Mouse (Mus musculus) ES-CJ7 (cell line): ENCODE data around the gene Fsip1.

ENCODE experiments used
- DNase-seq: peaks from one replicate; pipeline ENCODE4 v3.0.0; 2011; ENCODE audit warnings: low read depth, low spot score

Gene Fsip1

DNA sequence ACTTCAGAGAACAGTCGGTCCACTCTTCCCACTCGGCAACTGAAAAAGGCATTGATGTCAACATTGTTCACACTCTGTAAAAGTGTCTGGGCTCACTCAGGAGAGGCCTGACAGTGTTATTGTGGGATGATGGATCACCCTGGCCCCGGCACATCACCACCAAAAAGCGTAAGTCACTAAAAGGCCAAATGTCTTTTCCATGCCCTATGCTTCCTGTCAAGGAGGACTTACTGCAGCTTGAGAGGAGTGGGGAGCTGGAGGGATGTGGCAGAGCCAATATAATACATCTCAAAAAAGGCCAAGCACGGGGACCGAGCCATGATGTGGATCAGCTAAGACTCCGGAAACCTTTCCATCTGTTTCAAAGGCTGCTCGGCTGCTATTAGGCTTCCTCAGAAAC lies 2.2 kb downstream of the Fsip1 start:
- DNase-seq = no peak

DNA sequence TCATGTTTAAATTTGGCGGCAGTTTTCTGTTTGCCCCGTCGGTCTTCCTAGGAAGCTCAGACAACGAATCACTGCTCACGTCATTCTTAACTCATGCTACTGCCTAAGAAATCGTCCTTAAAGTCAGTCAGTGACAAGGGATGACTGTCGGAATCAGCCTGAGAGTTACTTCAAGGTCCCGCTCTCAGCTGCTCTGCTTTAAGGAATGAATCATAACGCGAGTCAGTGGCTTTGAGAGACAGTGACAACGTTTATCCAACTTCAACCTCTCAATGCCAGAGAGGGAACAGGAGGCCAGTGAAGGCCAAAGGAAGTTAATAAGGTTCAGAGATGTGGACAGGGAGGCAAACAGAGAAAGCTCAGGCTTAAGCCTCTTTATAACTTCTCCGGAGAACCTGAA lies 7.8 kb downstream of the Fsip1 start:
- no peak for DNase-seq

DNA sequence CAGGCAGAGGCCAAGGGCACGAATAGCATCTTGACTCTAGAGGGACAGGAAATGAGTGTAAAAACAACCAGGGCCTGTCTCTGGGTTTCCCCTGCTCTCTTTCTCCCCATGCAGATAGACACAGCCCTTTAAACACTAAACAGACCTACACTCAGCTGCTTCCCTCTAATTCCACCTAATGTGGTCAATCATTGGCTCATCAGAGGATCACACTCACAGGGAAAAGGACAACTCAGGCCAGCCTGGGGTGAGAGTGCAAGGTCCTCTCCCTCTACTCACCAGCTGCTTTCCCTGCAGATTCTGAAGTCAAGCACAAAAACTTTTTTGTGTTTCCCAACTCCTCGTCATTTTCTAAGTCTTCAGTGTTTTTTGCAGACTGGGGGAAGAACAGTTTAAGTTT lies 8.8 kb downstream of the Fsip1 start:
- no peak for DNase-seq

DNA sequence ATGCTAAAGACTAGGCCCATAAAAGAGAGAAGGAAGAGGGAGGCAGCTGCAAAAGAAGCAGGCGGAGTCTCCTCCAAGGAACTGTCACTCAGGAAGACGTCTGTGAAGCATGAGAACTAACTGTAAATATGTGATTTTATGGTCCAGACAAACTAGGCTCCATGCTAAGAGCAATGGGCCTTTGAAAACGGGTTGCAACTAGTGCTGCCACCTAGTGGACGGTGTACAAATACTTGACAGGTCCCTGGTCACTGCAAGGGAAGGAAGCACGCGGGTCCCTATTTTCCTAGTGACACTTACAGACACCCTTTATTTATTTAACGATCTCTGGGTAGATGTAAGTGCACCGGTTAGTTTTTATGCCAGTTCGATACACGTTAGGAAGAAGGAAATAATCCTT lies 10.9 kb downstream of the Fsip1 start:
- DNase-seq = peak; percentile 78

DNA sequence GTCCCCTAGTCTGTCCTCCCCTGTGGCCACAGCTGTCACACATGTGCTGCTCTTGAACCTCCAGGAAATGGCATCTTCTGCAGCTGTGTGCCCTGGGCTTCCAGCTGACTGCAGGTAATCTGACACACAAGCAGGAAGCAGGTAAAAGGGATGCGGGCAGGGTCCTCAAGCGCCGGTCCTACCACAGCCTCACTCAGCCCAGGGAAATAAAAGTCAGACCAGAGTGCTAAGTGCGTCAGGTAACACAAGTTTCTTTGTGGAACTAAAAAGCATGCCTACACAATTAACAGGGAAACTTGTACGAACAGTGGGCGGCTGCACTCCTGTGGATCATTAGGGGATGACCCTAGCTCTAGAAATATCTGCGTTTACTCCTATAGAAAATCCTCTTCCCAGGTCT lies 20.6 kb downstream of the Fsip1 start:
- no peak for DNase-seq

DNA sequence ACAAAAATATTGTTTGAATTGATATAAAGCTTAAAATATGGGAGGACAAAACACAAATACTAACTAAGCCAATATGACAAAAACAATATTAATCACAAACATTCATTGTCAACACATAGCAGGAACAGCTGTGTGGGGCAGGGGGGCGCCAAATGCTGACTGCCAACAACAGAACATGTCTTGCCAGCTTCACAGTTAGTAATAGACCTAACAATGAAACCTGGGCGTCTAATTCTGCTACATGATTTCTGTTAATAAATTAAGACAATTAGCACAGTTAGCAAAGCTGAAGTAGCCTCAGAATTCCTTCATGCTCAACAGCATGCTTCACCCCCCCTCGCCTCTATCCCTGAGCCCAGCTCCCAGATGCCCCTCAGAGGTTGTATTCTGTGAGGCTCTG lies 21.2 kb downstream of the Fsip1 start:
- DNase-seq = no peak

DNA sequence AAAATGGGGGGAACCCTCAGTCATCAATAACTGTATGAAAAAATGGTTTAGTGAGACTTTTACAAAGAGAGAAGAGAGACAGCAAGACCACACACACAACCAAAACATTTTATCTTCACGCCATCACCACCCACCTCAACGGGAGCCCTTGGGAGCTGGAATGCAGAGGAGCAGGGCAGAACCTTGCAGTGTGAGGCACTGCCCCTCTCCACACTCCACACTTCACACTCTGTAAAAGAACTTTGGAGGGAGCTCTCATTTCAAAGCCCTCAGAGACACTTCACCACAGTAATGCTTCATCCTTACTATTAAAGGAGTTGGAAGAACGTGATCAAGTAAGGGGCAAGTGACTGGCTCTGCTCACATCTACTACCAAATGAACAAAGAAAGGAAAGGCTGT lies 26.2 kb downstream of the Fsip1 start:
- DNase-seq = no peak

DNA sequence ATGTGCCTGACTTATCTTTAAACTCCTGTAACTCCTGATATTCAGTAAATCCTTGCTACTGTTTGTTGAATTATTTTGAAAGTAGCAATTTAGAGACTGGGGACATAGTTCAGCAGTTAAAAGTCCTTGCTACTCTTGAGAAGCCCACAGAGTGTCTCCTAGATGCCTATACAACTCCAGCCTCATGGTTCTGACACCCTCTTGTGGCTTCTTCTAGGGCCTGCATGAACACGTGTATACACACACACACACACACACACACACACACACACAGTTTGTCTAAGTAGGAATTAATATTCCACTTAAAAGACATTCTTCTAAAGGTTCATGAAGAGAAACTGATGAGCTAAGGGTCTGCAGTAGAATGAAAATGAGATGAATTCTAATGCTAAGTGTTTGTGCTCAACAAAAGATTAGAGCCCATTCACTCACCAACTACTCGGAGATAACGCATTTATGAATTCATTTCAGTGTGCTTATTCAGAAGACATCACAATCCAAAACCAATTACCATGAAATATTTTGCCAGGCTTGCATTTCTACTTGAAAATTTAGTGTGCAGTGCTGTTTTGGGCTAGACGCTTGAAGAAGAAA lies 28.2 kb downstream of the Fsip1 start:
- no peak for DNase-seq

DNA sequence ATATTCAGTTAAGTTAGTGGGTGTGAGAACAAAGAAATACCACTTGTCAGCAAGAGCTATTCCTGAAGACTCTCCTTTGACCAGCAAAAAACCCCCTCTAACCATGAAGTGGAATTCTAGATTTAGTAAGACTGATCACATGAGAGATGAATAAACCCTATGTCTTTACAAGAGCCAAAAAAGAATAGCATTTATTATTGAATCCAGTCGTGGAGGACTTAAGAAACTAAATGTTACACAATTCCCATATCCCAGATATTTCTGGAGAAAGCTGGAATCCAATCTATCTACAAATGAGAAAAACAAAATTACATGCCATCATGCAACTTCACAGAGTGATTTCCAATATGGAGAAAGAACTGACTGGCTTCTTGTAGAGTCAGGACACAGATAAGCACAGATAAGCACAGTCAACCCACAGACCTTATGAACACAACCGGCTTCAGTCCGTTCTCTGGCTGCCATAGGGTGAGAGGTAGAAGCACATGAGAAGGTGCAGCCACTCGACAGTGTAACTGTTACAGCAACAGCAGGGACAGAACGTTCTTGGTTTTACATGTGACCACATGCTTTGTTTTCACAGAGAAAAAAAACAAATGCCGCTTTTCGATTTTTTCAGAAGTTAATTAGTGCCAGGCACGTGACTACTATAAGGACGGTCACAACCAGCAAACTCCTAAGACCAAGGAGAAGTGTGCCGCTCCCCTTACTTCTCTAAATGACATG lies 31.3 kb downstream of the Fsip1 start:
- no peak for DNase-seq

DNA sequence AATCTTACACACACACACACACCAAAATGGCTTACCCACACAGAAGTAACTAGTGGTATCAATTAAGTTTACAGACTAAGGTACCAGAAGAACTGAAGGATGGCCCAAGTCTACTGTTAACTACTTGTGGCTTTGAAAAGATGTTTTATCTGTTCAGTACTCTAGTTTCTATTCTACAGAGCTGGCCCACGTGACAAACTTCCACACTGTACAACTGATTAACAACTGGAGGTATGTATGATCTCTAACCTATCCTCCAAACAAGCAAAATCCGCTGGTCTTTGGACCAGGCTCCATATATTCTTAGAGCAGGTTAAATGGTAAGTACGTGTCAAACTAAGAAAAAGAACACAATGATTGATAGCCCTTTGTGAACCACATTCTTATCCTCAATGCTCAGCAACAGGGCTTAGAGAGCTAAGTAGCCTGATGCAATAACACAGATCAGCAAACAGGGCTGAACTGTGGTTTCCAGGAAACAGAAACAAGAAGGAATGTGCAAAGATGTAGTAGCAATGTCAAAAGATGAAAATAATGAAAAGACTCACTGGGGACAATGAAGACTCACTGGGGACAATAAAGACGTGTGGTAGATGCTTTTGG lies 38.7 kb downstream of the Fsip1 start:
- no peak for DNase-seq

DNA sequence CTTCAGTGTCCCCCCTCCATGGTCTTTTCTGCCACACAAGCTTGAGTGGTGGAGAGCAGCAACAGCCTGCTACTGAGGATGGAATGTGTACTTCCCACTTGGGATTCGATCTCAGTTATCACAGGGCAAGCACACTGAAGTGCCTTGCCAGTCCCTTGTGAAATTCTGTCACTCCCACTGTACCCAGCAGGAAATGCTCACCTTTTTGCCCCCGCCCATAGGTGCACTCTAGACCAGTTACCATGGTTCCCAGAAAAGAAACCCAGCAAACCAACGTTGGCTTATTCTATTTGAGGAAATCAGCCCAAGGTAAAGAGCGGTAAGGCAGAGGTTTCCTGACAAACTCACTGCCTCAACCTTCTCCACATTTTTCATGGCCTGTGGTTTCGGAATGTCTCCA lies 47.1 kb downstream of the Fsip1 start:
- DNase-seq = no peak

DNA sequence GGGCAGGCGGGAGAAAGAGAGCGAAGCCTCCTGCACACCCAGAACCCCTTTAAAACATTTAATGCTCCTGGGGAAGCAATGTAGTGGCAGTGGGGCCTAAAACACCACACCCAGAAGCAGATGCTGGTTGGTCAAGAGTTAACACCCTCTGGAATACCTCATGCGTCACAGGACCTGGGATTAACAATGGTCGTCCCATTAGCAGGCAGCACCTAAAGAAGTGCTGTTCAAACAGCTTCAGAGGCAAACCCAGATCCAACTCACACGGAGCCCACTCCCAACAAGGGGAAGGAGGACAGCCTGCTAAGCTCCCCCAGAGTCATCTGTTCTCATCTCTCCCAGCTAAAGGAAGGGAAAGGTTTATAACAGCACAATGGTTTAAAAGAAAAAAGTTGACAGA lies 48.1 kb downstream of the Fsip1 start:
- no peak for DNase-seq

DNA sequence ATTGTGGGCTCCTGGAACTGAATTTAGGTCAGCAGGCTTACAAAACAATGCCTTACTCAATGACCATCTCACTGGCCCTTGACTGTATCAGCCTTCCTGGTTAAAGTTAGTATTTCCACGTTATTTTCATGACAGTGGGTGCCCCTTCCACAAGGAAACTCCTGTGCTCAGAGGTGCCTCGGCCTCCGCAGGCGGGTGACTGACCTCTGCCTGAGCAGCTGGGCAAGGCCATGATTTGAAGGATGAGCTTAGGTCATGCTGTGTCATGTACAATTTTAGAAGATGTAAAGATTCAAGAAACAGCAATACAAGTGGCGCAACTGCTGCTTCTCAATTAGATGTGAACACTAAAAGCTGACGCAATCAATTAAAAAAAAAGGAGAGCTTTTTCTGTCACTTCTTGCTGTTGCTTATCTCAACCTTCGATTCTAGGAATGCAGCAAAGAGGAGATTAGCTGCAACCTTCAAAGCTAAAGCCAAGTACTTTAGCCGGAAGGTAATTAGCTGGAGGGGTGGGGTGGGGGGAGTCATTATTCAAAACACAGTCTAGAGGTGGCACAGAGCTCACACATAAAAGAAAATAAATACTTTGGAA lies 50.7 kb downstream of the Fsip1 start:
- DNase-seq = no peak

DNA sequence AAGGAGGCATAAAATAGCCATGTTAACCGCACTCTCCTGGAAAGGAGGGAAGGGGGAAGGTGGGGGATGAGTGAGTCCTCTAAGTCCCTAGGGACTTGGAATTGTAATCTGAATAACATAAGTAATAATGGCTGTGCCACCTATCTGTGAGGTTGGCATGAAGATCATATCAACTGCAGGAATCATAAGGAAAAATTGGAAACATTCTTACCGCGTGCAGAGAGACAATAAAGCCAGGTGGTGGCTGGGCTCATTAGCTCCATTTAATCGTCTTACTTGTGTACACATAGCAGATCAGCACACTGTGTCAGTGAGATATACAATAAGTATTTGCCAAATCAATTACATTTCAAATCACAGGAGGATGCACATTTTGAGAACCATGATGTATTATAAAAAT lies 52.1 kb downstream of the Fsip1 start:
- no peak for DNase-seq

DNA sequence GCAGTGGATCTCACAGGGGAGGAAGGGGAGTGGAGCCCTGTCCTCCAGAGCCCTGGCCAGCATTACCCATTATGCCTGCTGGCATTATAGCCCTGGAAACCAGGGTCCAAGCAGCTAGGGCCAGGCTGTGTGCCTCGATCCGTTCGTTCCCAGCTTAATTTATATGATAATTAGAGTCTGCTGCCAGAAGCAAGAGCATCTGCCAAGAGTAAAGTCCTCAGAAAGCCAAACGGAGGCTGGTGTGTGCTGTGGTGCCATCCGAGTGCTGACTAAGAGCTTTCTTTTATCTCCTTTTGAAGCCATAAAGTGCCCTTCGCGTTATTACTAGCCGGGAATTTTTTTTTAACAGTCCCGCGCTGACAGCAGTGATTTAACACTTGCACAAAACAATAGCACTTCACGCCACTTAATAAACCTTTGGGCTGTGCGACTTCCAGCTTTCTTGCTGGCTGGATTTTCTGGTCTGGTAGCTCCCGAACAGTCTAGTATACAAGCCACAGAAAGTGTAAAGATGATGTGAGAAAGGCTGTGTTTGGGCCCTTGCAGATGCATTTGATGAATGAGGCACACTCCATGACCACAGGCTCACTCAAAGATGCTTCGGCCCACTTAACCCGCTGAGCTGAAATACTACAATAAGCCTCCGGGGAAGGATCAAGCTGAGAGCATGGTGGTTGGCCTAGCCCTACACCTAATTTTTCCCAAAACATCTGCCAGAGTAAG lies 52.9 kb downstream of the Fsip1 start:
- DNase-seq = no peak

DNA sequence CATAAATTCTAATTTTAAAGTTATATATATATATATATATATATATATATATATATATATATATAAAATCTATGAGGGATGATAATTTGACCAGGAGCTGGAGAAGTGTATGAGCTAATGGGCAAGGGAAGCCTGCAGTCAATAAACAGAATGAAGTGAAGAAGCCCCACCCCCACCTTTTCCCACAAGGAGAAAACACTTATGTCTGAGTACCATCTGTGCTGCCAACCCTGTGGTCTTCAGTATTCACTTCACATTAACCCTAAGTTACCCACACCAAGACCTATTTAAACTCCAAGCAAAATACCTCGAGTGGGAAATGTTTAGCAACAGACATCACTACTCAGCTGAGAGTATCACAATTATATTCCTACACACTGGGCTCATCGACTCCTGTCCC lies 53.8 kb downstream of the Fsip1 start:
- DNase-seq = no peak

DNA sequence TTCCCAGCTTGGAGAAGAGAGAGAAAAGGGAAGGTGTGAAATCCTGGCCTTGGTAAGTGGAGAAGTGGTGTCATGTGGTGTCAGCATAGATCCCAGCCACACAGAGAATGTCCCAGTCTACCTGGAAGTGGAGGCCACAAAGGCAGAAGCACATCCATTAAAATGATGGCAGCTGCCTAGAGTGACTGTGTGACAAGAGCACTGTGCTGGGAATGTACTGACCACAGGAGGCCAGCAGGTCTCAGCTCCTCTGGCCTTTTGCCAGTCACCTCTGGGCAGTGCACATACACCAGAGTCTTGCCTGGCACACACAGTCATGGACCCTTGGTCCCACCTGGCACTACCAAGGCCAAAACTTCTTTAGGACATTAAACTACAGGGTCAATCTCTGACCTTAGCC lies 54.8 kb downstream of the Fsip1 start:
- DNase-seq = no peak

DNA sequence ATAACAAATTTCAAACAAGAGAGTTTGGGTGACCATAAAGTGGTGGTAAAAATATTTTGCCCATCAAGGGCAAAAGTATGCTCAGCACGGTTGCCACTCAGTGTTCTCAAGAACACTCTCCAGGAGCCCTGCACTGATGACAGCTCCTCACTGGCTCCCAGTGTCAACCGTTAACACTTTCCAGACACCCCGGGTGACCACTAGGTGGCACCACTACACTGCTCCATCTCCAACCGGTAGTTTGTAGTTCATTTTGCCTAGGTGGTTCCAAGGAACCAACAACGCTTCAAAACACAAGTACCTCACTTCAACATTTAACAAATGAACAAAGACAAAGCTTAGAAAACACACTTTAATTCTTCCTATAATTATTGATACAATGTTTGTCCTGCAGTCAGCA lies 56.9 kb downstream of the Fsip1 start:
- DNase-seq = peak; percentile 75

DNA sequence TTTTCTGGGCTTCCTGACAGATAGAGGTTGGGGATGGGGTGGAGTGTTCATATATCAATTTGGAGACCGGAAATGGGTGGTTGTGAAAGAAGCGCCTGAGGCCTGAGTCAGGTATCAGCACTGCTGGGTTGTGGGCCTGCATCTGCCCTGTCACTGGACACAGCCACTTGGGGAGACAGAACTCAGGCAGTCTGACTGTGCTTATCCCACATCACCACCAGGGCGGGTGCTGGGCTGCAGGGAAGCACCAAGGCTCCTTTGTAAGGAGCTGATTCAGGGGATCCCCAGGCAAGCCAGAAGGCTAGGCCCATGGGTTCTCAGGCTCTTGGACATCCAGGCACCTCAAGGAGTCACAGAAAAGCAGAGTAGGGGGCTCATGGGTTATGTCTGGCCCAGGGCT lies 59.8 kb downstream of the Fsip1 start:
- DNase-seq = peak; percentile 27

DNA sequence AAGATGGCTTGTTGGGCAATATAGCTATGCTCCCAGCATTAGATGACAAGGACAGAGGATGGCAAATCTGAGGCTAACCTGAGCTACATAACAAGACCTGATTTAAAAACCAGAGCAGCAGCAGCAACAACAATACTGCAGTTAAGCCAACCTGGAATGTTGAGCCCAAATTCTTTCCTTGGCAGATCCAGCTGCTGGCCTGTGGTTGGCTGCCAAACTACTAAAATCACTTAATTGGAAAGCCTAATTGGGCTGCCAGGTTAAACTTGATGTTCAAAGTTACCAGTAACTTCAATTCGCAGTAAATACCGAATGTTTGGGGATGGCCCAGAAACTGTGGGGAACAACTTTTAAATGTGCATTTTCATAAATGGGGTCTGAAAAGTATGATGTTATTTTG lies 74.6 kb downstream of the Fsip1 start:
- DNase-seq = no peak

DNA sequence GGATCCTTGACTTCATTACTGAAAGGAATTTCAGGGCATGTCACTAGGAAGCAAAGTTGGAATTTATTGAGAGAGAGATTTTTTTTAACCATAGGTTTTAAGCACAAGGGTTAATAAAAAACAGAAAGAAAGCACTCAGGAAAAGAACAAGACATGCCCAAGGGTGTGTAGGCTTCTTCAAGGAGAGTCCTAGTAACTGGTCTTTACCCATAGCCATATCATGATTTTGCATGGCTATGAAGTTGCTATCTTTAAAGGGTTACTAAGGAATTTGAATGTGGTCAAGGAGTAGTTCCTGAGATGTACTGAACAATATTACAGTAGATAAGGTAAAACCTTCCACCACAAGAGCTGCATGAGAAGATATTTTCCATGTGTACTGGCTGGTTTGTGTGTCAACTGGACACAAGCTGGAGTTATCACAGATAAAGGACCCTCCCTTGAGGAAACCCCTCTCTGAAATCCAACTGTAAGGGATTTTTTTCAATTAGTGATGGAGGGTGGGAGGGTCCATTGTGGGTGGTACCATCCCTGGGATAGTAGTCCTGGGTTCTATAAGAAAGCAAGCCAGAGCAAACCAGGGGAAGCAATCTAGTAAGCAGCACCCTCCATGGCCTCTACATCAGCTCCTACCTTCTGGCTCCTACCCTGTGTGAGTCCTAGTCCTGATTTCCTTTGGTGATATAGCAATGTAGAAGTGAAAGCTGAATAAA lies 76.7 kb downstream of the Fsip1 start:
- DNase-seq = no peak

DNA sequence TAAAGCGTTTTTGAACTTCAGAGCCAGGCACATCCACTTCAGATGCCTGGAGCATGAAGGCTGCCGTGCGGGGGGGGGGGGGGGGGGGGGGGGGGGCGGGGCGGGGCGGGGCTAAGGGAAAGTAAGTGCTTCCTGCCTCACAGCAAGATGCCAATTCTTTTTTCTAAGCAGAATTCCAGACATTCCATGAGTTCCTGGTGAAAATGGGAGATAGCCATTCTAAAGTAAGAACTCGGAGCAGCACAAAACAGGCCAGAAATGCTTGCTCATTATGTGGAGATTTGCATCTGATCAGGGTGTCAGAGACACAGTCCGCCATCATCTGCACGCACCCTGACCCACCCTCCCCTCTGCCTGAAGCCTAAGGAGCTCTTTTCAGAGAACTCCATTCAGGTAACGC lies 77.3 kb downstream of the Fsip1 start:
- peak; percentile 90 for DNase-seq
